Mouse (Mus musculus) C2C12 (cell line): ENCODE results near the gene Zfp423.
"Not testable (repeated sequence)": the region's sequence is repeated elsewhere in the genome, so short reads cannot be mapped to it uniquely, and the experiment has no call there.

Source experiments
- CTCF ChIP-seq: IDR thresholded peaks from one replicate; pipeline ENCODE4 v1.5.1; 2011; ENCODE audit not compliant: control insufficient read depth, insufficient read depth, insufficient read length
- FOSL1 ChIP-seq: IDR thresholded peaks from one replicate; pipeline ENCODE4 v1.8.0; 2011; ENCODE audit warnings: mild to moderate bottlenecking, low read length; ENCODE audit not compliant: poor library complexity, insufficient read depth, severe bottlenecking
- MAX ChIP-seq: IDR thresholded peaks from one replicate; pipeline ENCODE4 v1.6.1; 2011; ENCODE audit warnings: mild to moderate bottlenecking, control low read depth
- MYOD1 ChIP-seq: IDR thresholded peaks from one replicate; pipeline ENCODE4 v1.6.1; 2011; ENCODE audit warnings: low read depth; ENCODE audit not compliant: control insufficient read depth, insufficient read length
- MYOG ChIP-seq: IDR thresholded peaks from one replicate; pipeline ENCODE4 v1.6.1; 2011; ENCODE audit not compliant: control insufficient read depth, insufficient read length; ENCODE audit errors: extremely low read depth

- TF ChIP-seq MAX, CTCF, MYOG, MYOD1, FOSL1: not testable (repeated sequence)
These were observed 117.3 kb downstream of the Zfp423 start for GRCm38 (mm10) chr8:87842096-87842495.
